Mouse (Mus musculus) limb, embryonic 11.5 days (tissue): Measurements from ENCODE around the gene Amph. TPM values are rescaled to one million over a fixed set of nuclear protein-coding genes. Genes with fewer than 3 reads are reported as not detected.

Experiments used
- ATAC-seq: fragments of 200-750 bp; cut with Nextera tagmentation; 2 replicates; pipeline ENCODE4 v1.8.0; 2017; ENCODE audit warnings: low read depth; ENCODE audit not compliant: insufficient number of reproducible peaks, low FRiP score, low TSS enrichment
- DNase-seq: peaks from one replicate; pipeline ENCODE4 v3.0.0-alpha.2; 2015; ENCODE audit warnings: low spot score
- H3K27ac ChIP-seq: fragments of 300-500 bp; sonication (generic); replicated peaks from 2 replicates; pipeline ENCODE4 v1.5.1; 2014; ENCODE audit warnings: low read depth, mild to moderate bottlenecking, low read length
- H3K27me3 ChIP-seq: fragments of 300-500 bp; sonication (generic); 2 replicates; pipeline ENCODE4 v1.6.1; 2014; ENCODE audit warnings: mild to moderate bottlenecking, low read length, mixed read lengths; ENCODE audit not compliant: control insufficient read depth, insufficient read depth
- H3K36me3 ChIP-seq: fragments of 300-500 bp; sonication (generic); 2 replicates; pipeline ENCODE4 v1.6.1; 2014; ENCODE audit warnings: mild to moderate bottlenecking, low read length, moderate library complexity, mixed read lengths; ENCODE audit not compliant: control insufficient read depth, insufficient read depth
- H3K4me1 ChIP-seq: fragments of 300-500 bp; sonication (generic); 2 replicates; pipeline ENCODE4 v1.6.1; 2014; ENCODE audit warnings: low read length, mixed read lengths; ENCODE audit not compliant: control insufficient read depth, insufficient read depth
- H3K4me2 ChIP-seq: fragments of 300-500 bp; sonication (generic); 2 replicates; pipeline ENCODE4 v1.6.1; 2014; ENCODE audit warnings: low read depth, mild to moderate bottlenecking, moderate library complexity; ENCODE audit not compliant: severe bottlenecking
- H3K4me3 ChIP-seq: fragments of 300-500 bp; sonication (generic); 2 replicates; pipeline ENCODE4 v1.5.1; 2014; ENCODE audit warnings: low read depth, low read length
- H3K9ac ChIP-seq: fragments of 300-500 bp; sonication (generic); 2 replicates; pipeline ENCODE4 v1.6.1; 2014; ENCODE audit warnings: mild to moderate bottlenecking, low read length
- H3K9me3 ChIP-seq: fragments of 300-500 bp; sonication (generic); 2 replicates; pipeline ENCODE4 v1.6.1; 2016; ENCODE audit warnings: low read length; ENCODE audit not compliant: control insufficient read depth
- WGBS: fragments of 180-500 bp; shearing (Covaris S2); extraction: QIAGEN DNeasy Blood & Tissue Kit; methylation state at CpG from one replicate; pipeline ENCODE4 v1.1.7; 2014; 5-methylcytosine and 5-hydroxymethylcytosine counted together
- polyA plus RNA-seq: library from polyadenylated mRNA; unstranded; fragments of >200 nt; fragmentation: Nextera tagmentation; extraction: Ambion mirVana; gene quantifications from 2 replicates; pipeline ENCODE4 v1.2.1, GENCODE M21; 2014

The Amph gene
- polyA plus RNA-seq, 1 experiment from 2014 or later: 0.92 TPM

DNA sequence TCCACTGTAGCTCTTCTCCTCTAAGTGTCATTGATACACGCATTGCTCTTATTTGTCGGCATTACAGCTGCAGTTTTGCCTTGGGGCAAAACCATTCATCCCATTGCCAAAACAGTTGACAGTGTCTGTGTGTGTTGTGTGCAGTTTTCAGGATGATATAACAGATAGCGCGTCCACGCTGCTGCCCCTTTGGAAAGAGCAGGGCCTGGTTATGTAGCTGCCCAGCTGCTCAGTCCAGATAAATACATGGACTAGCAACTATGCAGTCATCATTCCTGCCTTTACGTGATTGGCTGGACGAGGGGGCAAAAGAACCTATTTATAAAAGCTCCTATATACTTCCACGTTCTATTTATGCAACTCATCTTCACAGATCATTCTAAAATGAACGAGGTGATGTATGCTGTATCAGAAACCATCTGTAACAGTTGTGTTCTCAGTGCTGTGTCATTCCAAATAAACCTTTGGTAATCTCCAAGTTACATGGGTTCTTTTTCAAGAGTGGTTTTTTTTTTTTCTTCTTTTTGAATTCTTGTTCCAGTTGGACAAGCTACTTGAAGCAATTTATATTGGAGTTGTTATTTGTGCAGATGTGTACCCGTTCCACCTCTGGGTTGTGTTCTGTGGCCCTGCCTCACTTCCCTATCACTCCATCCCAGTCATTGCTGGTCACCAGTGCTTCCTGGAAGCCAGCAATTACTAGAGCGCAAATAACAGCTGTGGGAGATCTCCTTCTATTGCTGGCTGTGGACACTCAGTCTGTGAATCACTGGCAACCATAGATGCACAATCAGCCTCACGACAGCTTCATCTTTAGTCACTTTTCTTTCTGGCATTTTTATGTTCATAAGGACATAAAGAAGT, 202.7 kb downstream of the Amph start:
- no peak for DNase-seq
- Histone ChIP-seq H3K9me3 (no peaks in the 10 kb centered on the region), H3K27ac (no peak overlapping the region), H3K27me3 (no peaks in the 10 kb centered on the region), H3K4me1 (no peaks in the 10 kb centered on the region), H3K4me3 (no peak overlapping the region), H3K4me2 (no peak overlapping the region), H3K9ac (no peak overlapping the region), H3K36me3 (no peaks in the 10 kb centered on the region)
- 89% methylated on average over 12 of the region's 12 CpGs for WGBS
- ATAC-seq: no peak

DNA sequence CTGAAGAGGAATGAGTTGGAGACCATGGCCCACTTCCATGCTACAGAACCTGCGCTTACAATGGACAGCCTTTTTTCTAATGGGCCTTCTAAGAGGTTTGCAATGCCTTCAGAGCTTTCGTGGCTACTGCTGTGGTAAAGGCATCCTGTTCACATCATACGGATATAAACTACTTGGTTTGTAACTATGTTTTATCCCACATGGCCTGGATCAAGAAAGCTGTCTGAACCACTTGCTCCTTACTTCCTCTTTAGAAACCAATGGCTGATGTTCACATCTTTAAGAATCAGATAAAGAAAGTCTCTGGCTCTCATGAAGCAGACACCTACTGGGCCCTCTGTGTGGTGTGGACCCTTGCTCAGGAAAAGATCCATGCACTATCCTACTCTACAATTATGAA, 204.1 kb downstream of the Amph start:
- DNase-seq (no peak), ATAC-seq (no peak)
- Histone ChIP-seq H3K9me3 (no peaks in the 10 kb centered on the region), H3K27ac (no peak overlapping the region), H3K4me2 (no peak overlapping the region), H3K27me3 (no peaks in the 10 kb centered on the region), H3K9ac (no peak overlapping the region), H3K36me3 (no peaks in the 10 kb centered on the region), H3K4me1 (no peaks in the 10 kb centered on the region), H3K4me3 (no peak overlapping the region)
- 87% methylated on average over 3 of the region's 3 CpGs for WGBS

DNA sequence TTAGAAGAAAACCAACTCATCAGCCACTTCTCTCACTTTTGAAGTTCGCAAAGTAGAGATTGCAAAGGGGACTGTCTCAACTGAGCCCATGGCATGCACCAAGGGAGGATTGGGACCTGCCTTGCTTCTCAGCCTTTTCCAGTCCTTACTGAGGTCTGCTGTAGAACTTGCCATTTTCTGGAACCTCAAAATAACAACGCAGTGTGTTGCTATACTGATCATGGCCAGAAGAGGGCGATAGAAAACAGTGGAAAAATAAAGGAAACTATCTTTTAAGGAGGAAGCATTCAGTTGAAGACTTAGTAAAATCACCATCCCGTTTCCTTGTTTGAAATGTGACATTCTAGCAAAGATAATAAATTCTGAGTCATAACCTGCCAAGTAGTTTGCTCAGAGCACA, 210.5 kb downstream of the Amph start:
- no peaks in the 10 kb centered on the region for H3K4me1 ChIP-seq
- no peaks in the 10 kb centered on the region for H3K9me3 ChIP-seq
- no peak overlapping the region for H3K4me3 ChIP-seq
- H3K27ac ChIP-seq: no peak overlapping the region
- H3K36me3 ChIP-seq: no peaks in the 10 kb centered on the region
- H3K4me2 ChIP-seq: no peak overlapping the region
- no peaks in the 10 kb centered on the region for H3K27me3 ChIP-seq
- 36% methylated on average over 4 of the region's 4 CpGs for WGBS
- no peak for ATAC-seq
- no peak overlapping the region for H3K9ac ChIP-seq
- peak; percentile 66 for DNase-seq

DNA sequence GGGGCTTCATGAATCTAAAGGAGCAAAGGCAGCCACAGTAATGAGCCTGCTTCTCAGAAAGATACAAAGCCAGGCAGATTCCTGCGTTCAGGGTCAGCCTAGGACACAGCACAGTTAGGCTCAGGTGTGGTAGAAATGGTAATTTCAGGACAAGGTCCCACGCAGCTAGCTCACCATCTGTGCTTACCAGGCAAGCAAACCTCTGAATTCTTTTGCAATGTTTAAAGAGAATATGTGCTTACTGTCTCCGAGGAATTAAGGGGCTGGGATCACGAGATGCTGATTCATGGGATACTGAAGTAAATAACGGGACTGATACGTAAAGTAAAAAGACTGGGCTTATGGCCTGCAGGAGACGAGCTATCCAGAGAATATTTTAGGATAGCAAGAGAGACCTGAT, 212.6 kb downstream of the Amph start:
- no peak for ATAC-seq
- Histone ChIP-seq H3K9ac (no peak overlapping the region), H3K27me3 (no peaks in the 10 kb centered on the region), H3K4me3 (no peak overlapping the region), H3K4me1 (no peaks in the 10 kb centered on the region), H3K4me2 (no peak overlapping the region), H3K9me3 (no peaks in the 10 kb centered on the region), H3K27ac (no peak overlapping the region), H3K36me3 (no peaks in the 10 kb centered on the region)
- 84% methylated on average over 7 of the region's 7 CpGs for WGBS
- DNase-seq: no peak

DNA sequence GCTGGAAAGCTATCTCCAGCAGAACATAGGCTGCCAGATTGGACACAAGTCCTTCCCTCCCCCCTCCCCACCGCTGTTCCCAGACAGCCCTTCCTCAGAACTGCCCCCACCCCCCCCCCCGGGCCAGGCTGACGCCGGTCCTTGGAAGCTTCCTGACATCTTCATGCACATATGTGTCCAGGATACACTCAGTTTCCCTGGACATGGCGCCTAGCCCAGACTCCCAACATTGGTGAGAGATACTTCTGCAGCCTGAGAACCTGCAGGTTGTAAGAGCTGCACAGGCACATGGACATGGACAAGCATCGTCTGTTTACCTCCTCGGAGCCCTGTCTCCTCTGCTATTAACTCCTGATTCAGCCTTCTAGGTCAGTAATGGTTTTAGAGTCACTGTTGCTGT, 213.1 kb downstream of the Amph start:
- no peaks in the 10 kb centered on the region for H3K36me3 ChIP-seq
- WGBS: 74% methylated on average over 7 of the region's 7 CpGs
- H3K27ac ChIP-seq: no peak overlapping the region
- H3K4me3 ChIP-seq: no peak overlapping the region
- DNase-seq (no peak), ATAC-seq (no peak)
- no peak overlapping the region for H3K4me2 ChIP-seq
- H3K9me3 ChIP-seq: no peaks in the 10 kb centered on the region
- no peak overlapping the region for H3K9ac ChIP-seq
- no peaks in the 10 kb centered on the region for H3K27me3 ChIP-seq
- H3K4me1 ChIP-seq: no peaks in the 10 kb centered on the region

DNA sequence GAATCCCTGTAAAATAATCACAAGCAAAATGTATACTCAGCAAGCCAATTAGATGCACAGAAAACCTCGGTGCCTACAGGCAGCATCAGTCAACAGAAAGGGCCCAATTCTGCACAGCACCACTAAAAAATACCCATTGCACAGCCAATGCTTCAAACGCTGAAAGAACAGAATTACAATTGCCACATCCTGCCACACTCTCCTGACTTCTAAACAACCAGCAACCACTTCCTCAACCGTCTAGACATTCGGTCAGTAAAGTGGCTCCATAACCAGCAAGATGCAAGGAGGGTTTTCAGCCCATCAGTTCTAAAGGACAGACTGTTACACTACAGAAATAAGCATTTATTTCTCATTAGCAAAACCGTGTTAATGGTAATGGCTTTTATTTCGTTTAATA, 214.1 kb downstream of the Amph start:
- Histone ChIP-seq H3K4me2 (no peak overlapping the region), H3K27me3 (no peaks in the 10 kb centered on the region), H3K36me3 (no peaks in the 10 kb centered on the region), H3K27ac (no peak overlapping the region), H3K9me3 (no peaks in the 10 kb centered on the region), H3K9ac (no peak overlapping the region), H3K4me1 (no peaks in the 10 kb centered on the region), H3K4me3 (no peak overlapping the region)
- WGBS: 84% methylated on average over 6 of the region's 6 CpGs
- DNase-seq (no peak), ATAC-seq (no peak)

DNA sequence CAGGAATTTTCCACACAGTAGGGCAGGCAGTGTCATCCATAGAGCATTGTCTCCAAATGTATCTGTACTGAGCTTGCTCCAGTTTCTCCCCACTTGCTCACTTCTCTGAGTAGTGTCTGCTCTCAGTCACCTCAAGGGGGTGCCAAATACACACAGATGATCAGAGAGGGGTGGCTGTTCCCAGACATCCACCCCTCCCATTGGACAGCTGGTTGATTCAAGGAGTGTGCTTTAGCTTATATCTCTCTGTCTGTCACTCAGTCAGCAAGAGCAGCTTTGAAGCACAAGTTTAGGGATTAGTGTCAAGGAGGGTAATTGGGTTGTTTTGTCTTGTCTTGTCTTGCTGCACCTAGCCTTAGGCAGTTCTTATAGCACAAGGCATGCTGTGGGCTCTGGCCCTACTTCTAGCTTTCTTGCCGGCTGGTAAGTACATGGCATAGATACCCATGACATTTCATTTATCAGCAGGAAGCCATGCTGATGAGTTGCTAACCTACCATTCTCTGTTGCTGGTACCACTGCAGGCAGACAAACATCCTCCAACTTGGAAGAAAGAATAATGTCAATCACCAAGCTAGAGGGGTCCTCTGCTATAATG, 229.8 kb downstream of the Amph start:
- H3K27me3 ChIP-seq: no peaks in the 10 kb centered on the region
- H3K27ac ChIP-seq: no peak overlapping the region
- H3K9ac ChIP-seq: no peak overlapping the region
- H3K4me3 ChIP-seq: no peak overlapping the region
- no peaks in the 10 kb centered on the region for H3K36me3 ChIP-seq
- DNase-seq (peak; percentile 53), ATAC-seq (peak; percentile 79)
- no peaks in the 10 kb centered on the region for H3K9me3 ChIP-seq
- H3K4me2 ChIP-seq: no peak overlapping the region
- WGBS: 71% methylated on average over 1 of the region's 1 CpGs
- no peaks in the 10 kb centered on the region for H3K4me1 ChIP-seq

DNA sequence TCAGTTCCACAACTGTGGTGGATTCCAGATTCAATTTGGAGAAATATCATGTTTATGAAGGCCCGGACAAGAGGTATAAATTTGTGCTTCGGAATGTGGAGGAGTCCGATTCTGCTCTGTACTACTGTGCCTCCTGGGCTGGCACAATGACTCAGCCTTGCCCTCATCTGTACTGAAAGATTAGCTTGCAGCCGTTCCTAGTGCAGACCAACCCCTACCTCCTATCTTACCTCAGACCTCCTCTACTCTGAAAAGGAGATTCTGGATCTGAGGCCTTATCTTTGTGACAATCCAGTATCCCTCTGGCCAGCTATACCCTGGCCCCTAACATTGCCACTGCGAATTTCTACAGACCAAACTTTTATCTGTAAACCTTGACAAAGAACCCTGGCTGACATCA, 230.3 kb downstream of the Amph start:
- Histone ChIP-seq H3K27ac (no peak overlapping the region), H3K4me1 (no peaks in the 10 kb centered on the region), H3K27me3 (no peaks in the 10 kb centered on the region), H3K4me3 (no peak overlapping the region), H3K4me2 (no peak overlapping the region), H3K36me3 (no peaks in the 10 kb centered on the region), H3K9me3 (no peaks in the 10 kb centered on the region), H3K9ac (no peak overlapping the region)
- DNase-seq (no peak), ATAC-seq (no peak)
- 87% methylated on average over 5 of the region's 5 CpGs for WGBS
